Mouse (Mus musculus) forebrain, embryonic 16.5 days (tissue): ENCODE data around the gene Fras1. TPM values are rescaled to one million over a fixed set of nuclear protein-coding genes. Genes with fewer than 3 reads are reported as not detected.

Experiments used
- ATAC-seq: fragments of 200-750 bp; cut with Nextera tagmentation; 2 replicates; pipeline ENCODE4 v1.8.0; 2017; ENCODE audit warnings: mild to moderate bottlenecking, moderate library complexity
- H3K27ac ChIP-seq: fragments of 300-500 bp; sonication (generic); 2 replicates; pipeline ENCODE4 v1.5.1; 2014; ENCODE audit warnings: low read length, control low read depth
- H3K27me3 ChIP-seq: fragments of 300-500 bp; sonication (generic); replicated peaks from 2 replicates; pipeline ENCODE4 v1.6.1; 2014; ENCODE audit warnings: low read length; ENCODE audit not compliant: control insufficient read depth, insufficient read depth
- H3K36me3 ChIP-seq: fragments of 300-500 bp; sonication (generic); 2 replicates; pipeline ENCODE4 v1.6.1; 2014; ENCODE audit not compliant: control insufficient read depth, insufficient read depth
- H3K4me1 ChIP-seq: fragments of 300-500 bp; sonication (generic); replicated peaks from 2 replicates; pipeline ENCODE4 v1.6.1; 2014; ENCODE audit warnings: low read length; ENCODE audit not compliant: control insufficient read depth, insufficient read depth
- H3K4me2 ChIP-seq: fragments of 300-500 bp; sonication (generic); 2 replicates; pipeline ENCODE4 v1.6.1; 2014; ENCODE audit warnings: mild to moderate bottlenecking, low read length, control low read depth
- H3K4me3 ChIP-seq: fragments of 300-500 bp; sonication (generic); replicated peaks from 2 replicates; pipeline ENCODE4 v1.5.1; 2014; ENCODE audit warnings: mild to moderate bottlenecking, low read length, control low read depth
- H3K9ac ChIP-seq: fragments of 300-500 bp; sonication (generic); replicated peaks from 2 replicates; pipeline ENCODE4 v1.6.1; 2014; ENCODE audit warnings: low read depth, low read length, control low read depth
- H3K9me3 ChIP-seq: fragments of 300-500 bp; sonication (generic); 2 replicates; pipeline ENCODE4 v1.6.1; 2016; ENCODE audit warnings: low read length; ENCODE audit not compliant: control insufficient read depth
- WGBS: fragments of 180-500 bp; shearing (Covaris S2); extraction: QIAGEN DNeasy Blood & Tissue Kit; methylation state at CpG from one replicate; pipeline ENCODE4 v1.1.7; 2014; 5-methylcytosine and 5-hydroxymethylcytosine counted together
- polyA plus RNA-seq: library from polyadenylated mRNA; unstranded; fragments of >200 nt; fragmentation: Nextera tagmentation; extraction: Ambion mirVana; gene quantifications from 2 replicates; pipeline ENCODE4 v1.2.1, GENCODE M21; 2015

Fras1 gene
- polyA plus RNA-seq, 1 experiment from 2014 or later = 3.4 TPM

- ATAC-seq = no peak
- Histone ChIP-seq H3K36me3 (no peaks in the 10 kb centered on the region), H3K4me1 (peaks cover 3% of the 10 kb centered on the region; the same call in 1 of the 2 replicates), H3K27me3 (no peaks in the 10 kb centered on the region), H3K27ac (no peak overlapping the region), H3K9ac (no peak overlapping the region), H3K4me3 (no peak overlapping the region), H3K9me3 (no peaks in the 10 kb centered on the region), H3K4me2 (no peak overlapping the region)
- 90% methylated on average over 5 of the region's 5 CpGs for WGBS
Observed at GRCm38 (mm10) chr5:96422716-96423115, 49.0 kb downstream of the Fras1 start.

- no peak overlapping the region for H3K27ac ChIP-seq
- 89% methylated on average over 8 of the region's 8 CpGs for WGBS
- ATAC-seq = no peak
- no peaks in the 10 kb centered on the region for H3K9me3 ChIP-seq
- no peak overlapping the region for H3K4me3 ChIP-seq
- no peaks in the 10 kb centered on the region for H3K36me3 ChIP-seq
- H3K4me2 ChIP-seq = no peak overlapping the region
- no peak overlapping the region for H3K9ac ChIP-seq
- no peaks in the 10 kb centered on the region for H3K27me3 ChIP-seq
- peaks cover 3% of the 10 kb centered on the region; the same call in 1 of the 2 replicates for H3K4me1 ChIP-seq
Observed at GRCm38 (mm10) chr5:96425391-96425790, 51.6 kb downstream of the Fras1 start.

- Histone ChIP-seq H3K9me3 (no peaks in the 10 kb centered on the region), H3K27ac (no peak overlapping the region), H3K4me2 (no peak overlapping the region), H3K4me1 (no peaks in the 10 kb centered on the region), H3K4me3 (no peak overlapping the region), H3K9ac (no peak overlapping the region), H3K36me3 (no peaks in the 10 kb centered on the region), H3K27me3 (no peaks in the 10 kb centered on the region)
- WGBS = 84% methylated on average over 13 of the region's 13 CpGs
- ATAC-seq = no peak
Observed at GRCm38 (mm10) chr5:96429532-96430141, 55.9 kb downstream of the Fras1 start.

GRCm38 (mm10) chr5:96437870-96438269 is 64.1 kb downstream of the Fras1 start:
- WGBS = 68% methylated on average over 4 of the region's 4 CpGs
- H3K27ac ChIP-seq = no peak overlapping the region
- H3K36me3 ChIP-seq = no peaks in the 10 kb centered on the region
- H3K27me3 ChIP-seq = no peaks in the 10 kb centered on the region
- no peak for ATAC-seq
- H3K9me3 ChIP-seq = no peaks in the 10 kb centered on the region
- H3K4me3 ChIP-seq = no peak overlapping the region
- H3K4me1 ChIP-seq = no peaks in the 10 kb centered on the region
- H3K9ac ChIP-seq = no peak overlapping the region
- H3K4me2 ChIP-seq = no peak overlapping the region

GRCm38 (mm10) chr5:96439811-96440210 is 66.1 kb downstream of the Fras1 start:
- ATAC-seq = no peak
- WGBS = 85% methylated on average over 4 of the region's 4 CpGs

GRCm38 (mm10) chr5:96447460-96447859 is 73.7 kb downstream of the Fras1 start:
- ATAC-seq = no peak
- Histone ChIP-seq H3K36me3 (no peaks in the 10 kb centered on the region), H3K4me2 (no peak overlapping the region), H3K9ac (no peak overlapping the region), H3K9me3 (no peaks in the 10 kb centered on the region), H3K4me3 (no peak overlapping the region), H3K27ac (no peak overlapping the region), H3K4me1 (no peaks in the 10 kb centered on the region), H3K27me3 (no peaks in the 10 kb centered on the region)
- 91% methylated on average over 7 of the region's 7 CpGs for WGBS

More at GRCm38 (mm10) chr5:96439811-96440210, 66.1 kb downstream of the Fras1 start:
- Histone ChIP-seq H3K27me3 (no peaks in the 10 kb centered on the region), H3K27ac (no peak overlapping the region), H3K4me2 (no peak overlapping the region), H3K4me1 (no peaks in the 10 kb centered on the region), H3K9me3 (no peaks in the 10 kb centered on the region), H3K9ac (no peak overlapping the region), H3K36me3 (no peaks in the 10 kb centered on the region), H3K4me3 (no peak overlapping the region)

GRCm38 (mm10) chr5:96452027-96452426 is 78.3 kb downstream of the Fras1 start:
- no peaks in the 10 kb centered on the region for H3K36me3 ChIP-seq
- no peaks in the 10 kb centered on the region for H3K27me3 ChIP-seq
- H3K27ac ChIP-seq = no peak overlapping the region
- ATAC-seq = no peak
- 94% methylated on average over 1 of the region's 1 CpGs for WGBS
- no peak overlapping the region for H3K9ac ChIP-seq
- no peaks in the 10 kb centered on the region for H3K4me1 ChIP-seq
- no peak overlapping the region for H3K4me2 ChIP-seq
- H3K9me3 ChIP-seq = no peaks in the 10 kb centered on the region
- no peak overlapping the region for H3K4me3 ChIP-seq

- H3K4me1 ChIP-seq = peaks cover 6% of the 10 kb centered on the region; the same call in 1 of the 2 replicates
- H3K27ac ChIP-seq = no peak overlapping the region
- H3K4me3 ChIP-seq = no peak overlapping the region
- no peak overlapping the region for H3K4me2 ChIP-seq
- ATAC-seq = no peak
- no peak overlapping the region for H3K9ac ChIP-seq
- H3K27me3 ChIP-seq = no peaks in the 10 kb centered on the region
- 93% methylated on average over 5 of the region's 5 CpGs for WGBS
- no peaks in the 10 kb centered on the region for H3K36me3 ChIP-seq
- H3K9me3 ChIP-seq = no peaks in the 10 kb centered on the region
Observed at GRCm38 (mm10) chr5:96453386-96453785, 79.6 kb downstream of the Fras1 start.

GRCm38 (mm10) chr5:96454422-96454821 is 80.7 kb downstream of the Fras1 start:
- Histone ChIP-seq H3K9me3 (no peaks in the 10 kb centered on the region), H3K4me3 (no peak overlapping the region), H3K27me3 (no peaks in the 10 kb centered on the region), H3K4me1 (peaks cover 6% of the 10 kb centered on the region; the same call in 1 of the 2 replicates), H3K9ac (no peak overlapping the region), H3K4me2 (no peak overlapping the region), H3K36me3 (no peaks in the 10 kb centered on the region), H3K27ac (no peak overlapping the region)
- 81% methylated on average over 3 of the region's 3 CpGs for WGBS
- no peak for ATAC-seq

- 87% methylated on average over 2 of the region's 2 CpGs for WGBS
Observed at GRCm38 (mm10) chr5:96455241-96455640, 81.5 kb downstream of the Fras1 start.

More at GRCm38 (mm10) chr5:96455241-96455640, 81.5 kb downstream of the Fras1 start:
- H3K27me3 ChIP-seq = no peaks in the 10 kb centered on the region
- no peak for ATAC-seq
- H3K4me1 ChIP-seq = peaks cover 6% of the 10 kb centered on the region; the same call in 1 of the 2 replicates
- H3K9me3 ChIP-seq = no peaks in the 10 kb centered on the region
- no peak overlapping the region for H3K4me2 ChIP-seq
- no peak overlapping the region for H3K9ac ChIP-seq
- no peaks in the 10 kb centered on the region for H3K36me3 ChIP-seq
- no peak overlapping the region for H3K27ac ChIP-seq
- H3K4me3 ChIP-seq = no peak overlapping the region
